In genomic region chr5:97055511-97056068, GRCm38 (mm10) we compare ENCODE assay signal across 9 mouse cellular contexts. TPM values are rescaled to one million over a fixed set of nuclear protein-coding genes. Genes with fewer than 3 reads are reported as not detected.
A peak's percentile ranks its signal among the peaks of the same experiment; 100 is the strongest.
DNase-seq lines count a peak whose midpoint lies in the region; ATAC-seq and TF ChIP-seq lines count a peak whose summit lies in the region.
"Had no signal": no experiment of that assay in that cellular context is flagged by ENCODE, and none has a peak within 500 bp of the region (broad histone marks: within the 10 kb centered on the region; RNA-seq: fewer than 3 reads in every experiment).

No protein-coding gene starts in this region.

- DNase-seq in kidney, adult 8-10 months, result peak; percentile 34 to 59
- DNase-seq in 416B (ENCODE audit: low read depth), result peak; percentile 85
- peak; percentile 83 for DNase-seq in CD4-positive, CD25-positive, alpha-beta regulatory T cell, adult 2 months (ENCODE audit: low read depth, low spot score)
- DNase-seq in midbrain, postnatal 0 days (ENCODE audit: low spot score), result peak; percentile 87
- DNase-seq in urinary bladder, postnatal 36 days (ENCODE audit: low spot score in 2 of 2), result no peak

- H3K9me3 ChIP-seq in kidney, embryonic 15.5 days (replicated peaks), result no peaks in the 10 kb centered on the region
- no peaks in the 10 kb centered on the region for H3K9me3 ChIP-seq in intestine, embryonic 16.5 days (ENCODE audit: control insufficient read depth, low read length)
- no peaks in the 10 kb centered on the region for H3K9me3 ChIP-seq in midbrain, postnatal 0 days (ENCODE audit: low read length)
- H3K9me3 ChIP-seq: megakaryocyte, embryonic 14.5 days had no signal

- H3K4me3 ChIP-seq in kidney, embryonic 15.5 days (replicated peaks), result no peak overlapping the region
- H3K4me3 ChIP-seq in intestine, embryonic 16.5 days (ENCODE audit: low read length), result no peak overlapping the region
- H3K4me3 ChIP-seq in midbrain, postnatal 0 days (ENCODE audit: low read depth, low read length), result no peak overlapping the region
- H3K4me3 ChIP-seq: megakaryocyte, embryonic 14.5 days had no signal

- H3K27ac ChIP-seq in kidney, embryonic 15.5 days, result no peak overlapping the region
- no peak overlapping the region for H3K27ac ChIP-seq in intestine, embryonic 16.5 days (ENCODE audit: low read length)
- no peak overlapping the region for H3K27ac ChIP-seq in midbrain, postnatal 0 days (ENCODE audit: low read depth, low read length)

- H3K4me2 ChIP-seq in kidney, embryonic 15.5 days, result no peak overlapping the region
- H3K4me2 ChIP-seq in intestine, embryonic 16.5 days (ENCODE audit: low read depth, low read length), result no peak overlapping the region
- H3K4me2 ChIP-seq in midbrain, postnatal 0 days (ENCODE audit: low read depth, low read length, poor library complexity, severe bottlenecking), result no peak overlapping the region

- peaks cover 31% of the 10 kb centered on the region for H3K36me3 ChIP-seq in kidney, embryonic 15.5 days
- peaks cover 3% of the 10 kb centered on the region; the same call in 1 of the 2 replicates for H3K36me3 ChIP-seq in intestine, embryonic 16.5 days (ENCODE audit: control insufficient read depth, insufficient read depth, low read length)
- peaks cover 6% of the 10 kb centered on the region; the same call in 1 of the 2 replicates for H3K36me3 ChIP-seq in midbrain, postnatal 0 days (ENCODE audit: insufficient read depth, low read length)

- TF ChIP-seq CTCF in midbrain, postnatal 0 days (IDR thresholded peaks at IDR 0.05), result peak; percentile 91

- 2% methylated on average over 1 of the region's 1 CpGs for WGBS in kidney, embryonic 15.5 days
- 6% methylated on average over 1 of the region's 1 CpGs for WGBS in intestine, embryonic 16.5 days
- WGBS in midbrain, postnatal 0 days, result 2% methylated on average over 1 of the region's 1 CpGs

- no peak overlapping the region for H3K9ac ChIP-seq in kidney, embryonic 15.5 days
- H3K9ac ChIP-seq in intestine, embryonic 16.5 days (ENCODE audit: low read depth, low read length), result no peak overlapping the region
- H3K9ac ChIP-seq in midbrain, postnatal 0 days (replicated peaks; ENCODE audit: low read length, poor library complexity, severe bottlenecking), result no peak overlapping the region

- 0 out of 2 replicates have a peak, but pooled peaks cover 4% of the 10 kb centered on the region for H3K4me1 ChIP-seq in kidney, embryonic 15.5 days
- H3K4me1 ChIP-seq in intestine, embryonic 16.5 days (ENCODE audit: control insufficient read depth, insufficient read depth, low read length), result peaks cover 8% of the 10 kb centered on the region
- H3K4me1 ChIP-seq in midbrain, postnatal 0 days (ENCODE audit: insufficient read depth, low read length), result no peaks in the 10 kb centered on the region

- H3K27me3 ChIP-seq in kidney, embryonic 15.5 days, result no peaks in the 10 kb centered on the region
- H3K27me3 ChIP-seq in intestine, embryonic 16.5 days (replicated peaks; ENCODE audit: control insufficient read depth, insufficient read depth, low read length), result no peaks in the 10 kb centered on the region
- no peaks in the 10 kb centered on the region for H3K27me3 ChIP-seq in midbrain, postnatal 0 days (ENCODE audit: insufficient read depth, low read length)
- H3K27me3 ChIP-seq: megakaryocyte, embryonic 14.5 days had no signal

- ATAC-seq in kidney, embryonic 15.5 days (replicated peaks; ENCODE audit: low FRiP score), result no peak
- ATAC-seq in common myeloid progenitor, adult 5-6 weeks (replicated peaks; ENCODE audit: low read depth, poor library complexity, severe bottlenecking), result peak; percentile 91
- ATAC-seq in intestine, embryonic 16.5 days, result peak; percentile 27; the same call in 1 of the 2 replicates
- peak; percentile 38; the same call in 1 of the 2 replicates for ATAC-seq in midbrain, postnatal 0 days (ENCODE audit: low FRiP score)

RNA-seq across cellular contexts. Expression of gene Paqr3, which starts 55.8 kb away (rescaled TPM):
- polyA plus RNA-seq in kidney, embryonic 15.5 days (2015; fragmentation: Nextera tagmentation; extraction: Ambion mirVana), result 3.8 and 3.9 TPM in 2 replicates
- total RNA-seq in common myeloid progenitor, adult 5-6 weeks (2017), result 2.9 and 3.9 TPM in 2 replicates
- 1.4 and 1.8 TPM in 2 replicates for polyA plus RNA-seq in intestine, embryonic 16.5 days (2015; fragmentation: Nextera tagmentation; extraction: Ambion mirVana)
- 47.4 and 51.8 TPM in 2 replicates for total RNA-seq in midbrain, postnatal 0 days (2014; rRNA removed)
- 12.1 and 12.8 TPM in 2 replicates for polyA plus RNA-seq in midbrain, postnatal 0 days (2015; fragmentation: Nextera tagmentation; extraction: Ambion mirVana)

RNA-seq across cellular contexts. Expression of gene Bmp2k, which starts 58.1 kb away (rescaled TPM):
- polyA plus RNA-seq in kidney, embryonic 15.5 days (2015; fragmentation: Nextera tagmentation; extraction: Ambion mirVana), result 10.1 and 10.2 TPM in 2 replicates
- 24.6 and 29.1 TPM in 2 replicates for total RNA-seq in common myeloid progenitor, adult 5-6 weeks (2017)
- polyA plus RNA-seq in intestine, embryonic 16.5 days (2015; fragmentation: Nextera tagmentation; extraction: Ambion mirVana), result 12.5 and 17.2 TPM in 2 replicates
- total RNA-seq in midbrain, postnatal 0 days (2014; rRNA removed), result 19.4 and 20.8 TPM in 2 replicates
- 8.5 and 9.5 TPM in 2 replicates for polyA plus RNA-seq in midbrain, postnatal 0 days (2015; fragmentation: Nextera tagmentation; extraction: Ambion mirVana)

Comparison
In these comparisons a context has a peak if more than half of its experiments do, and no peak if none do; other contexts are left out.
1. DNase-seq: peak in kidney, adult 8-10 months (2 of 2), 416B (single experiment), CD4-positive, CD25-positive, alpha-beta regulatory T cell, adult 2 months (single experiment) and midbrain, postnatal 0 days (single experiment); none in urinary bladder, postnatal 36 days (0 of 2).